Mouse (Mus musculus) regulatory T cell (primary cell): ENCODE data around the gene Dok1.

ENCODE experiments used
- in situ Hi-C: fragments of 300-600 bp; cut with MboI, MseI; formaldehyde crosslinking; loops from one replicate; pipeline ENCODE4 v1.15.1; 2025; ENCODE audit warnings: high pct_unique_total_duplicates

The Dok1 gene

DNA sequence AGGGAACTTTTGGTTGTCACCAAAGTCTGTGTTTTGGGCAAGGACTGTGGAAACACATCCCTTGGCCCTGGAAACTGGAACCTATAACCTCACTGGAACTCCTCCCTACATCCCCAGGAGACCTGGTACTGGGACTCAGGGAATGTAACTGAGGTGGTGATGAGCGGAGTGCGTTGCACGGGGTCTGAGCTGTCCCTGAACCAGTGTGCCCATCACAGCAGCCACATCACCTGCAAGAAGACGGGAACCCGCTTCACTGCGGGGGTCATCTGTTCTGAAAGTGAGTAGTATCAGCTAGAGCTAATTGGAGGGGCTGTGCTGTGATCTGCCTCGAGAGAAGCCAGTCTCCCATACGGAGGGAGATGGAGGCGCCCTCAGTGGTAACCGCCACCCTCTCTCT is 16.1 kb upstream of the Dok1 start:
- in situ Hi-C loops, result no loop called here

DNA sequence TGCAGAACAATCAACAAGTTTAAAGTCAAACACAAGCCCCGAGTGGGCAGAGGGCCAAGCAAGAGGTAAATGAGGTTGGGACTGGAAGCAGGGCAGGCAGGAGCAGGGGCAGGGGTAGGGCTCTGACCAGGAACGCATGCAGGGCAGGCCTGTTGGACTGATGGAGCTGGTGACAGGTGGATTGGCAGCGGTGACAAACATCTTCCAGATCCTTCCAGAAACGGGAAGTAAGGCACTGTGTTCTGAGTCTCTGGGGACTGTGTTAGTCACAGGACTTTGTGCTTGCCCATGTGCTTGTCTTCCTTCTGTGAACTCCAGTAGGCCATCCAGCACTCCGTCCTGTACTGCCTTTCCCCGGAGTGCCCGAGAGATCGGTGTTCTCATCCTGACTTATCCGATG is 11.5 kb upstream of the Dok1 start:
- in situ Hi-C loops, result no loop called here

DNA sequence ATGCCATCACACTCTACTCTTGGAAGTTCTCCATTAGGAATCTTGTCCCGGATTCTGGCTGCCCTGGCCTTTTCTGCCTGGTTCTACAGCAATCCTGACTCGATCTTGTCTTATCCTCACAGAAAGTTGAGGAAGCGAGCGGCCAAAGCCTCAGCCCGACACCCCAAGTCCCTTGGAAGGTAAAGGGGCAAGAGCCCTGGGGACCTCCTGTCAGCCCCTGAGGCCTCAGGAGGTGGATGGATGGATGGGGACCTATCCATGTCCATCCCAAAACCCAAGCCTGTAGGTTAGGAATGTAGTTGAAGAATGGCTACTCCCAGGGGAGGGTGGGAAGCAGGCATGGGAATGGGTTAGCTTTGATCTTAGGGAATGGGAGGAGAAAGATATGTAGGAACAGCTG is 10.7 kb upstream of the Dok1 start:
- in situ Hi-C loops, result no loop called here

DNA sequence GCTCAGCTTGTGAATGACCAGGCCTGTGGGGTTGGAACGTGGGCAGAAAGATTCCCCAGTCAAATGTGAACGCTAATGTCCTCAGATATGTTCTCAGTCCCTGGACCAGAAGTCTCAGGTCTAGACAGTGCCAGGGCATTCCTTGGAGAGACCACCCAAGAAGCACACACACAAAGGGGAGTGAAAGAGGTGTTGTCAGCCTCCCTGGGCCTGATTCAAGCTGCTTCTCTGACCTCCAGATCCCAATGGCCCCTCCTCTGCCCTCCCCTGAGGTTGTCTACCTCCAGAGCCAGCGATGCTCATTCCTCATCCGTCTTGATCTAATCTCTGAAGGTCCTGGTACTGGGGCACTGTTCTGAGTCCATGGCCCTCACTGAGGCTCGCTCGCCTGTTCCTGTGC is 10.3 kb upstream of the Dok1 start:
- in situ Hi-C loops, result no loop called here

DNA sequence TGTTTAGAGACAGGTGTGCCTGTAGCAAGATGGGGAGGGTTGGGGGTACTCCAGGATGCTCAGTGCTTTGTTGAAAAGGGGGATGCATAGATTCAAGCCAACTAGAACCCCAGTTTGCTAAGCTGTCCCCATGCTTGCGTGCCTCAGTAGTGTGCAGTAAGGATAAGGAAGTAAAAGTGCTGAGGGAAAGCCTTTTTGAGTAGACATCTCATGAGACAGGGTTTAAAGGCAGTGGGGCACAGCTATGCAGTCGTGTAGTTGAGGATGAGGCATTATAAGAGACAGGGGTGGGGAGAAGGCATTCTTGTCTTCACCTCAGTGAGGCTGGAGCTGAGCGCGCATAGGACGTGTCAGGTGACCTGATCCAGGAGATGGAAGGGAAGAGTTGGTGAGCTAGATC is 7.3 kb upstream of the Dok1 start:
- in situ Hi-C loops, result no loop called here

DNA sequence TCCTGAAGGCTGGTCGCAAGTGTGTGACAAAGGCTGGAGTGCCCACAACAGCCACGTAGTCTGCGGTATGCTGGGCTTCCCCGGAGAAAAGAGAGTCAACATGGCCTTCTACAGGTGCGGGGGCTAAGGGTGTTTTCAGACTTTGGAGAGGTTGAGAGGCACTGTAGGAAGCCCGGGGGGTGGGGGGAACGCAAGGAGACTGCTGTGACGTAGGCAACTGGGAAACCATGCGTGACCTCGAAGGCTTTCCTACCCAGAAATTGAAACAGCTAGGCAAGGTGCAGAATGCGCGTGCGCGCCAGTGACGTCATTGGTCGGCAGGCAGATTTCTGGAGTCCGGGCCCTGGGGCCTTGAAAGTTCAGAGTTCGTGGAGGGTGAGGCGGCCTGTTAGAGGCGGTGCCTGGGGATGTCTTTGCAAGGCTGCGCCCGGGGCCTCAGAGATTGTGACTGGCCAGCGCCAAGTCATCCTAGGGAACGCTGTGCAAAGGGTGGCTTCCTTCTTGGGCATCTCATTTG is 5.3 kb upstream of the Dok1 start:
- in situ Hi-C loops, result no loop called here

DNA sequence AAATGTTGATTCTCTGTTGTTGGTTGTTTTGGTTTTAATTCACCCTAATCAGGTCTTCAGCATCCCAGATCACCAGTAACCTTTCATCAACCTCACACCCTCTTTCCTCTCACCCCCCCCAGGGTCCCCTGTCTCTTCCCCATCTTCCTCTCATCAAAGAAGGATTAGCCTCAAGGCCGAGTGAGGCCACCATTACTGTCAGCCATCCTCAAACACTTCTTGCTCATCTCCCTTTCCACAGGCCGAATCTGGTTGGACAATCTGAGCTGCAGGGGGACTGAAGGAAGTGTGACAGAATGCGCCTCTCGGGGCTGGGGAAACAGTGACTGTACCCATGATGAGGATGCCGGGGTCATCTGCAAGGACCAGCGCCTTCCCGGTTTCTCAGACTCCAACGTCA is 3.9 kb upstream of the Dok1 start:
- in situ Hi-C loops, result no loop called here

DNA sequence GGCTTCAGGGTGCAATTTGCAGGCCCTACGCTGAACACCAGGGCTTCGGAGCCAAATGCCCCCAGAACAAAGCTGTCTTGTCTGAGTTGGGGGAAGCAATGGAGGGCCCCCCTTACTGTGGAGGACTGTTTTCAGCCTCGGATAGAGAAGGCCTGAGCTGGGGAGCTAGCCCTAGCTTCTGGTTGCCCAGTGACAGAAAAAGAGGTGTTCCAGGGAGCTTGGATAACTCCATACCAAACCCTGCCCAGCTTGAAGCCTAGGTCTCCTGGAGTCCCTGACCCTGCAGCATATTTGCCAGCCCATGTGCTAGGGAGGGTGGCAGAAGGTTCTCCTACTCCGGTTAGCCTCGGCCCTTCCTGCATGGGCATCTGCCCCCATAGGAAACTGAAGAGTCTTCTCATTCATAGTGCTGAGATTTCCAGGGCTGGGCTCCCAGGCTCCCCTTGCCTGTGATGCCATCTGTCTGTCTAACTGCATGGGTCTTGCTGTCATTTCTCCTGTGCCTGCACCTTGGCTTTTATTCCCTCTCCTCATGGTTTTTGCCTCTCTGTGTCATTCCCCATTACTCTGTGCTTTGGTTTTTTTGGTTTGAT is 1.3 kb upstream of the Dok1 start:
- in situ Hi-C loops, result no loop called here

DNA sequence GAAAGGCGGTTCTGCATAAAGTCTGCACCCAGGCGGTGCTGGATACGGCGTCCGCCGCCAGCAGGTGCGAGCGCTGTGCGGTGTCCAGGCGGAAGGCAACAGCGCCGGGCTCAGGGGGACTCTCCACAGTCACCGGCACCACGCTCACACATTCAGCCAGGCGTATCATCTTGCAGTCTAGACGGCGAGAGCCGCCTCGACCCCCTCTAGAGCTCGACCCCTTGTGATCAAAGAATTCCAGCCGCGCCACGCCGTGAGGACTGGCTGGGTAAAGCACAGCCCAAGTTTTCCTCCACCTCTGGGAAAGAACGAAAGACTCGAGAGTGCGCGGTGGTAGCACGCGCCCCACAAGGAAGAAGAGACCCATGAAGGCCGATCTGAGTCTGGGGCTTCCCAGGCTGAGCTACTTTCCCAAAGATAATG is 491 bp downstream of the Dok1 start:
- in situ Hi-C loops, result no loop called here

DNA sequence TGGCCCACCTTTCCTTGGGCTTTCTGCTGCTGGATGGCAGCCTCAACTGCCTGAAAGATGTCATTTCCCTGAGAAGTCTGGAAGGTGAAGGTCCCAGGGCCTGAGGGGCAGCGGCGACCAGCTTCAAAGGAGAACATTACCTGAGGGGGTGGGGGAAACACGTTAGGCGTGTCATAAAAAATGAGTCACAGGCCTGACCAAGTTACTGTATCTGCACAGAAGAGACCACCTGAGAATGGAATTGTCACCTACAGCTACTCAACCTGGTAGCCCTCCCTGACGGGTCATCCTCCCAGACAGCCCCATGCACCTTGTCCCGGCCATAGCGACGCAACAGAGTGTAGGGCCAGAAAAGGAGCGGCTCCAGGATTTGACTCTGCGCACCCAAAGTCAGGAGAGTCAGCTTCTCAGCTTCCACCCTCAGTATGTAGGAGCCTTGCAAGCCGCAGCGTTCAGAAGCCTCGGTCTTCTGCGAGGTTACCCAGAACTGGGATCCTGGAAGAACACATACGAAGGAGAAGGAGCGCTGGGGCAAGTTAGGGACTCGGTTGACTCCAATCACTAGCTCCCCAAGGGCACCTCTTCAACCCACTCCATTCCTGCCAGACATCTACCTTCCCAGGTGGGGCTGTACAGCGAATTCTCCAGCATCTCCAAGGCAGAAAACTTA is 1.2 kb downstream of the Dok1 start:
- in situ Hi-C loops, result no loop called here

DNA sequence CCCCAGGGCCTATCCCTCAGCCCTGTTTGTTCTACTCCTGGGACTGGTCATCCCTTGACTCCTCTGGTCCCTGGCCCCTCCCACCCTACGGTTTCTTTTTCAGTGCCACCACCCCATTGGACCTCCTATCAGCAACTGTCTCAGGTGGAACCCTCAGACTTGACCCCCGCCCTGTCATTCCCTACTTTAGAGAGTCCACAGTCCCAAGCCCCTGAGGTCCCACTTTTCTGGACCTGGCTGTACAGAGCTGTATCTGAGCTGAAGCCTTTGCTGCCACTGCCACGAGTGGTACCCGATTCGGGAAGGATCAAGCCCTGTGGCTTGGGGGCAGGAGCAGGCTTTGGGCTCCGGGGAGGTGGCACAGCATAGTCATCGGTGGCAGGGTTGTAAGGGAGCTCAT is 2.2 kb downstream of the Dok1 start:
- in situ Hi-C loops, result no loop called here

DNA sequence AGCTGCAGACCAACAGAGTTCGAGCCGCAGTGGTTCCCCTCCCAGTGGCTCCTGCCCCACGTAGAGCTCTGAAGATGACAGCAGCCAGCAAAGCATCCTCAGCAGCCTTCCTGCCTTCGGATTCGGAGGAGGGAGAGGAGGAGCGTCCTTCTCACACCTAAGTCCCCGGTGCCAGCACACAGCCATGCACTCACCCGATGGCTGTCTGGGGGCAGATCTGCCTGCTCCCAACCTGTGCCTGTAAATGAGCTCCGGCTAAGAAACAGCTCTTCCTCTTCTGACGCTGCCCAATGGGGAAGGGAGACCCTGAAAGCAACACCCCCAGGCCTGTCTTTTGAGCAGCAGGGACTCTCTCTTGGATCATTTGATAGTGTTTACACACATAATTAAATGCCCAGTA is 3.5 kb downstream of the Dok1 start:
- in situ Hi-C loops, result no loop called here

DNA sequence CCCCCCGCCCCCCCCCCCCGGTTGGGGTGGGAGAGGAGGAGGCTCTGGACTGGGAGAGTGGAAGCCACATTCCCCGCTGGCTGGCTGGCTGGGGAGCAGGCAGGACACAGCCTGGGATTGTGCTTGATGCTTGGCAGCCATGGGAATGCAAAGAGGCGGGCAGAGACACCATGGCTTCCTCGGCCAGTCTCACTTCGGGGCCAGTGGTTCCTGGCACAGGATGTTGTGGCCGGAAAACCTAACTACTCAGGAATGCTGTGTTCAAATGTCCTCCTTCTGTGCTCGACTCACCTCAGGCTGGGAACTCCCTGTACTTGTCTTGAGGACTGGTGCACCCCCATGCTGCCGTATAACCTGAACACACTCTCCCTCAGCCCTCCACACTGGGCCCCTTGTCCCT is 5.6 kb downstream of the Dok1 start:
- in situ Hi-C loops, result no loop called here

DNA sequence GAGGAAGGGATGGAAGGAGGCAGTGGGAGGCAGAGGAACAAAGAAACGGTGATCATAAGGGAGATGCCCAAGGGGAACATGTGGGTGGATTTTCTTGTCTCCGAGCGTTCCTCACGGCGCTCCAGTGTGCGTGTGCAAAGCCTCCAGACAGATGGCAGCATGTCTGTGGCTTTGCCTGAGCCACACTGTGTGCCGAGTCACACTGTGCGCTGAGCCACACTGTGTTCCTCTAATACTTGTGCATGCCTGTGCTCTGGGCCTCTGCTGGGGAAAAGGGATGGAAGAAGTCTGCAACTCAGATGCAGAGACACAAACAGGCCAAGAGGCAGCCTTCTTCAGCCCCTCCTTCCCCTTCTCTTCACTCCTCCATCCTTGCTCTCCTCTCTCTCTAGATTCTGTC is 6.0 kb downstream of the Dok1 start:
- in situ Hi-C loops, result no loop called here

DNA sequence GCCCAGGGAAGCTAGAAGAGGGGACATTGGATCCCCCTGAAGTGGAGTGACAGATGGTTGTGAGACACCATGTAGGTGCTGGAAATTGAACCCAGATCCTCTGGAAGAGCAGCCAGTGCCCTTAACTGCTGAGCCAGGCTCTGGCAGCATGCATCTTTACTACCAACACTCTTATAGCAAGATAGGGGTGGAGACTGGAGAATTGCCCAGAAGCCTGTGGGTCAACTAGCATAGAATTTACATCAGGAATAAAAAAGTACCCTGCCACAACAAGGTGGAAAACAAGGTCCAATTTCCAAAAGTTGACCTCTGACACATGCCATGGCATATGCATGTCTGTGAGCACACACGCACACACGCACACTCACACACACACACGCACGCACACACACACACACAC is 8.1 kb downstream of the Dok1 start:
- in situ Hi-C loops, result no loop called here

DNA sequence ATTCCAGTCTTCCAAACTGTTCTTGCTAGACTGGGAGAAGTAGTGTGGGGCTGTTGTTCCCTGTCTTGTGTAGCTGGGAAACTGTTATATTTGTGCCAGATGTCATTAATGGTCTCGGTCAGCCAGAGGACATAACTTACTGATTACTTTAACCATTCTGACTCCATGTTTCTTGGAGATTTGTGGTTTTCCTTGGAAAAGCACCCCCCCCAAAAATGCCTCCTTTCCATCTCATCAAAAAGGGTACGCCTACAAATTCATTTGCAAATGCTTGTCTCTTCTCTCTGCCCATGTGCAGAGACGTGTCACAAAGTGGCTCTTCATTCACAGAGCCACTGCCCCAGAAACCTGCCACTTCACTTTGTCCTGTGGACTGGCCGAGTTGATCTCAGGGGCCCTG is 8.8 kb downstream of the Dok1 start:
- in situ Hi-C loops, result no loop called here

DNA sequence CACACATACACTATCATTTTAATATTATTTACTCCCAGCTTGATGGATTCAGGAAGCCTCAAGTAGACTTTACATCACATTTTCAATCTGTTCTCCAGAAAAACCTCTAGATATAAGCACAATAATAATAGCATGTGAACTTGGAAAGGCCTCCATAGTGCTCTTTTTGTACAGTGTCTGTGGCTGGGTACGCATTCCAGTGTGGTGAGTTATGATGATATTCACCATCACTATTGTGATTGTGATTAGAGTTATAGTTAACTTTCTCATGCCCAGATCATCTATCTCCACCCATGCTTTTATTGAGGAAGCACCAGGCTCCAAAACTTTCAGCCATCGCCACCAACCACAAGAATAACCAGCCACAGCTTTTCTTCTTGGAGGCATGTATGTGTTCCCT is 9.5 kb downstream of the Dok1 start:
- in situ Hi-C loops, result no loop called here

DNA sequence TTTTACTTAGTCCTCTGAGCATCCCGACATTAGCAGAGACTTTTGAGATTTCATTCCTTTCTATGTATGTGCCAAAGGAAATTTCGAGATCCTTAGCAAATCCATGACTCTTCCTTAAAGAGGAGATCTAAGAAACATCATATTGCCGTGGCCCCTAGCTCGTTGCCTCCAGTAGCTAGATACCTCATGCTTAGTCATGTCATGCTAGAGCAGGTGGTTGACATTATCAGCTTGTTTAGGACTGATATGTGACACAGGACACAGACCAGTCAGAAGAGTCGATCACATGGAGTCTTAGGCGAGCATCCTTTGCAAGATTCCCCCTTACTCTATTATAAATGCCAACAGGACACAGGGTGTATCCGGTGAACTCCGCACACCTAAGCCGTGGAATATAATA is 10.3 kb downstream of the Dok1 start:
- in situ Hi-C loops, result no loop called here

DNA sequence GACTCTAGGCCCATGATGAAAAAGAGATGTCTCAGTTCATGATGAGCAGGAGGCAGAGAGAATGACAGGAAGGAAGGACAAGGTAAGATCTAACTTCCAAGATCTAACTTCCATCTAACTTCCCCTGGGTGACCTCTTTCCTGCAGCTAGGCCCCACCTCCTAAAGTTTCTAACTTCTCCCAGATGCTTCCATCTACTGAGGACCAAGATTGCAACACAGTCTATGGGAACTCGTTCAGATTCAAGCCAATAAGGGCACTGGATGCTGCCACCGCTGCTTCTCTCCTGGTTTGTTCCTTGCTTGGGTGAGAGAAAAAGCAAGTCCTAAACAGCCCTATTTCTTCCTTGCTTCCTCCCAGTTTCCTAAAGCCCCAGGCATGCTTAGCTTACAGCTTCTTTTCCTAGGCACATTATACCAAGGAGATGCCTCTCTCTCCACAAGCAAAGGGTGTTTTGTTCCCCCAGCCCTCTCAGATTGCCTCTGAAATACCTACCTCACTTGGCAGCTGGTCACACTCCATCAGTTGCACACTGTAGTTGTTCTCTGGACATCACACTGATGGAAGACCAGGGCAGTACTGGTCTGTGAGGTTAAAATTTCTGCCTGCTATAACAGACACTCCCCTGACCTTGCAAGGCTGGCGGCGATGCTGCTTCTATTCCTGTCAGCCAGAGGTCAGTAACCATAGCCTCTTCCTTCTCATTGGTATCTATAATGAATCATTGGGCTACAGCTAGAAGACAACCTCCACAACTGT is 12.3 kb downstream of the Dok1 start:
- in situ Hi-C loops, result no loop called here

DNA sequence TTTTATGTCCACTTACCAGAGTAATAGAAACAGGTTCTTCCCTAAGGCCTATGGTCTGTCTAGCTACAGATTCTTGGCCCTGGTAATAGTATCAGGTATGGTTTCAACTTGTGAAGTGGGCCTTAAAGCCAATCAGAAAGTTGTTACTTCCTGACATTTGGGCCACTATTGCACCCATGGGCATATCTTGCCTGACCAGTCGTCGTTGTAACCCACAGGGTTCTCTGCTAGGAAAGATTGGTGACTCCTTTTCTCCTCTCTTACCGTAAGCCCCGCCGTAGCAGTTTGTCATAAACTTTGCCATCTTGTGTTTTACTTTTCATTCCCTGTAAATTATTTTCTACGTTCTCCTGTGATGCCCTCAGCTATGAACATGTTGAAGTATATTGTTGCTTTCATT is 13.2 kb downstream of the Dok1 start:
- in situ Hi-C loops, result no loop called here

DNA sequence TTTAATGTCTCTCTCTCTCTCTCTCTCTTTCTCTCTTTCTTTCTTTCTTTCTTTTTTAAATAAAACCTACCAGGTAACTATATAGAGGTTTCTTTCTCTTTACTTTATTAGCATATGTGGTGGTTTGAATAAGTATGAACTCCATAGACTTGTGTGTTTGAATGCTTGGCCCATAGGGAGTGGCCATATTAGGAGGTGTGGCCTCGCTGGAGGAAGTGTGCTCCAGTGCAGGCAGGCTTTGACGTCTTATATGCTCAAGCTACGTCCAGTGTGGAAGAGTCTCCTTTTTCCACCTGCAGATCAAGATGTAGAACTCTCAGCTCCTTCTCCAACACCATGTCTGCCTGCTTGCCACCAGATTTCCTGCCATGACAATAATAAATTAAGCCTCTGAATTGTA is 14.2 kb downstream of the Dok1 start:
- in situ Hi-C loops, result no loop called here

DNA sequence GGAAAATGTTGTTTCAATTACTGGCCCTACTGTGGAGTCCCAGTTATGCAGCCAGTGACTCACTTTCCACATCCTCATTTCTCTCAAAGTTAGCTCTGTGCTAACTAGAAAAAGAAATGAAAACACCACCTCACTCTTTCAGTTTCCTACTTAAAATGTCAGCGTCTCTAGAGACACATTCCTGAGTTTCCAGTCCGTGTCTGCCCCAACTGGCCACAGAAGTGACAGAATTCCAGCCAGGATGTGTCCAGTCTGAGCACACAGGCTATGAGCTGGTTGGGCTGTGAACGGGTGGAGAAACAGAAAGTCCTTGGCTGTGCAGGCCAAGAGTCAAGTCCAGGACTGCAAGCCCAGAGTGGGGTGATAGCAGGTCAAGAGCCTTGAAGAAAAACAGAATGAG is 16.1 kb downstream of the Dok1 start:
- in situ Hi-C loops, result no loop called here

DNA sequence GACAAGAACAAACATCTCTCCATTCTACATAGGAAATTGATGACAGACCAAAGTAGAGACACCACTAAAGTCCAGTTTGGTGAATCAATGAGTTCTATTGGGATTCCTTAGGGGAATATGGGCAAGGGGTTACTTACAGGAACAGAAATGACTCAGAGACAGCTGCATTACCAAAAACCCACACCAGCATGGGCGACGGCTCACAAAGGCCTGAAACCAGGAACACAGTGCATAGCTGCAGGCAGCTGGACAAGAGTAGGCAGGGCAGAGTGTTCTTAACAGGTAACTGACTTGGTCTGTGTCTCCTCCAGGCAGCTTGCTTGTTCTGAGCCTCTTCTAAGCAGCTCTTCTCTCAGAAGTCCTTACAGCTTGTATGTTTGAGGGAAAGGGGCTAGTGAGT is 17.5 kb downstream of the Dok1 start:
- in situ Hi-C loops, result no loop called here
